In genomic region chr13:3748859-3749258, GRCm38 (mm10) we compare ENCODE assay signal across 25 mouse cellular contexts. TPM values are rescaled to one million over a fixed set of nuclear protein-coding genes. Genes with fewer than 3 reads are reported as not detected.
A peak's percentile ranks its signal among the peaks of the same experiment; 100 is the strongest.
DNase-seq lines count a peak whose midpoint lies in the region; ATAC-seq and TF ChIP-seq lines count a peak whose summit lies in the region.
"Had no signal": no experiment of that assay in that cellular context is flagged by ENCODE, and none has a peak within 500 bp of the region (broad histone marks: within the 10 kb centered on the region; RNA-seq: fewer than 3 reads in every experiment).

No protein-coding gene starts in this region.

- H3K36me3 ChIP-seq in heart, adult 2 months (ENCODE audit: control insufficient read depth, insufficient read depth, low read length) = no peaks in the 10 kb centered on the region; the same call in 1 of the 2 replicates
- no peaks in the 10 kb centered on the region for H3K36me3 ChIP-seq in heart, embryonic 10.5 days
- no peaks in the 10 kb centered on the region for H3K36me3 ChIP-seq in embryonic facial prominence, embryonic 14.5 days (ENCODE audit: control insufficient read depth, insufficient read depth, low read length)
- H3K36me3 ChIP-seq: embryonic facial prominence, embryonic 12.5 days; forebrain, embryonic 15.5 days; heart, embryonic 15.5 days; hindbrain, embryonic 10.5 days; intestine, embryonic 15.5 days had no signal

- intact Hi-C loops in heart, adult 2 months (cut with DNase I) = loop anchor here (5.0 kb wide), 2 partner anchors 42 to 143 kb away; no protein-coding TSS in a partner anchor

- H3K79me2 ChIP-seq in heart, adult 2 months (replicated peaks; ENCODE audit: control insufficient read depth, insufficient read depth, low read length) = no peaks in the 10 kb centered on the region

- no peaks in the 10 kb centered on the region for H3K27me3 ChIP-seq in heart, adult 2 months (ENCODE audit: control insufficient read depth, insufficient read depth, low read length)
- no peaks in the 10 kb centered on the region for H3K27me3 ChIP-seq in heart, embryonic 10.5 days (ENCODE audit: insufficient read depth, poor library complexity, severe bottlenecking)
- H3K27me3 ChIP-seq in embryonic facial prominence, embryonic 14.5 days (replicated peaks; ENCODE audit: control insufficient read depth, insufficient read depth, low read length) = no peaks in the 10 kb centered on the region
- H3K27me3 ChIP-seq: CH12.LX; embryonic facial prominence, embryonic 12.5 days; forebrain, embryonic 15.5 days; heart, embryonic 15.5 days; intestine, embryonic 15.5 days; Patski had no signal

- no peak for ATAC-seq in embryonic facial prominence, embryonic 14.5 days (ENCODE audit: low read depth)
- ATAC-seq: activated CD4-positive, CD25-positive, alpha-beta regulatory T cell, adult 4 months had no signal

- no peaks in the 10 kb centered on the region for H3K9me3 ChIP-seq in heart, embryonic 10.5 days
- no peaks in the 10 kb centered on the region for H3K9me3 ChIP-seq in embryonic facial prominence, embryonic 14.5 days (ENCODE audit: control insufficient read depth, low read length)
- H3K9me3 ChIP-seq: embryonic facial prominence, embryonic 12.5 days; forebrain, embryonic 15.5 days; heart, embryonic 15.5 days; hindbrain, embryonic 10.5 days; intestine, embryonic 15.5 days had no signal

- no peak for TF ChIP-seq CTCF in heart, adult 2 months (IDR thresholded peaks at IDR 0.05)

- H3K4me3 ChIP-seq in heart, adult 2 months = no peak overlapping the region
- no peak overlapping the region for H3K4me3 ChIP-seq in heart, embryonic 10.5 days
- no peak overlapping the region for H3K4me3 ChIP-seq in embryonic facial prominence, embryonic 14.5 days (ENCODE audit: low read depth, low read length)
- H3K4me3 ChIP-seq: embryonic facial prominence, embryonic 12.5 days; forebrain, embryonic 15.5 days; heart, embryonic 15.5 days; hindbrain, embryonic 10.5 days; intestine, embryonic 15.5 days had no signal

- no peak for TF ChIP-seq POLR2A in heart, adult 2 months (IDR thresholded peaks at IDR 0.05; ENCODE audit: insufficient read depth, low read depth, low read length)

- DNase-seq in embryo, embryonic 11 days = peak; percentile 32
- no peak for DNase-seq in embryo, embryonic 10 days (ENCODE audit: low spot score)
- no peak for DNase-seq in heart, adult 2 months
- DNase-seq in heart, embryonic 10.5 days (ENCODE audit: low spot score) = no peak
- peak; percentile 48 for DNase-seq in embryonic facial prominence, embryonic 14.5 days (ENCODE audit: low spot score)
- DNase-seq in thymus, postnatal 4 days = no peak
- DNase-seq in kidney, adult 9 months = no peak
- DNase-seq: adrenal gland, postnatal 14 days; cerebellum, adult 11-12 months; cerebellum, adult 9-11 months; gastrocnemius, postnatal 14 days; kidney, adult 18-20 months had no signal

- peak overlapping the region; percentile 12; the same call in 1 of the 2 replicates for H3K27ac ChIP-seq in heart, adult 2 months
- H3K27ac ChIP-seq in heart, embryonic 10.5 days = no peak overlapping the region
- no peak overlapping the region for H3K27ac ChIP-seq in embryonic facial prominence, embryonic 14.5 days (replicated peaks; ENCODE audit: low read depth, low read length)
- H3K27ac ChIP-seq: forebrain, embryonic 15.5 days; heart, embryonic 15.5 days; hindbrain, embryonic 10.5 days; hindbrain, embryonic 14.5 days; intestine, embryonic 15.5 days had no signal

- H3K4me2 ChIP-seq in embryonic facial prominence, embryonic 14.5 days (ENCODE audit: low read depth, low read length) = no peak overlapping the region
- H3K4me2 ChIP-seq: embryonic facial prominence, embryonic 12.5 days; forebrain, embryonic 15.5 days; heart, embryonic 11.5 days; heart, embryonic 15.5 days; hindbrain, embryonic 14.5 days; intestine, embryonic 15.5 days had no signal

- H3K4me1 ChIP-seq in heart, adult 2 months (ENCODE audit: control insufficient read depth, insufficient read depth, low read length) = peaks cover 17% of the 10 kb centered on the region
- H3K4me1 ChIP-seq in heart, embryonic 10.5 days = peaks cover 19% of the 10 kb centered on the region; the same call in 1 of the 2 replicates
- H3K4me1 ChIP-seq in embryonic facial prominence, embryonic 14.5 days (ENCODE audit: control insufficient read depth, insufficient read depth, low read length) = peaks cover 41% of the 10 kb centered on the region
- H3K4me1 ChIP-seq: forebrain, embryonic 15.5 days; hindbrain, embryonic 10.5 days had no signal

- TF ChIP-seq EP300 in heart, adult 2 months (IDR thresholded peaks at IDR 0.05; ENCODE audit: insufficient read depth, low read depth, low read length) = no peak

- no peak overlapping the region for H3K9ac ChIP-seq in heart, adult 2 months (ENCODE audit: low read depth, low read length)
- H3K9ac ChIP-seq in embryonic facial prominence, embryonic 14.5 days (ENCODE audit: low read depth, low read length) = no peak overlapping the region
- H3K9ac ChIP-seq: embryonic facial prominence, embryonic 12.5 days; forebrain, embryonic 15.5 days; heart, embryonic 15.5 days; hindbrain, embryonic 14.5 days; intestine, embryonic 15.5 days had no signal

- 94% methylated on average over 5 of the region's 5 CpGs for WGBS in heart, adult 2 months
- 87% methylated on average over 5 of the region's 5 CpGs for WGBS in heart, embryonic 10.5 days
- 42% methylated on average over 5 of the region's 5 CpGs for WGBS in embryonic facial prominence, embryonic 14.5 days

RNA-seq across cellular contexts. Expression of gene Calml3, which starts 55.3 kb away (rescaled TPM):
- total RNA-seq in heart, adult 2 months (2021) = not detected
- polyA plus RNA-seq in heart, adult 2 months (2012; rRNA removed) = 2.7 TPM in 1 of 2 replicates, not detected in the other
- polyA plus RNA-seq in heart, embryonic 10.5 days (2016; fragmentation: Nextera tagmentation; extraction: Ambion mirVana) = not detected in 2 replicates
- polyA plus RNA-seq in embryonic facial prominence, embryonic 14.5 days (2014; fragmentation: Nextera tagmentation; extraction: Ambion mirVana) = 7.1 and 10.7 TPM in 2 replicates
- total RNA-seq: adrenal gland, postnatal 14 days; CH12.LX; gastrocnemius, postnatal 14 days; granulocyte monocyte progenitor cell, adult 5-6 weeks; heart, postnatal 25 days had no signal
- polyA plus RNA-seq: activated CD4-positive, CD25-positive, alpha-beta regulatory T cell, adult 4 months; forebrain, embryonic 15.5 days; frontal cortex, adult 2 months; heart, embryonic 15.5 days; hindbrain, embryonic 14.5 days; intestine, embryonic 15.5 days had no signal

Comparison
In these comparisons a context has a peak if more than half of its experiments do, and no peak if none do; other contexts are left out.
1. DNase-seq: peak in embryo, embryonic 11 days (single experiment) and embryonic facial prominence, embryonic 14.5 days (single experiment); none in embryo, embryonic 10 days (single experiment), heart, adult 2 months (0 of 2), heart, embryonic 10.5 days (single experiment), thymus, postnatal 4 days (single experiment) and kidney, adult 9 months (single experiment).